Mouse (Mus musculus) adipocyte (in vitro differentiated cells): Measurements from ENCODE around the gene Hinfp.
"Not testable (repeated sequence)": the region's sequence is repeated elsewhere in the genome, so short reads cannot be mapped to it uniquely, and the experiment has no call there.

Experiments
- DNase-seq: peaks from one replicate; pipeline ENCODE4 v3.0.0-alpha.2; 2016; ENCODE audit warnings: low spot score

Gene Hinfp

GRCm38 (mm10) chr9:44305466-44306079, at the start of gene Hinfp:
Gene Hinfp, minus strand, starts transcription at chr9:44305671.
- peak; percentile 99 for DNase-seq

- DNase-seq, result no peak
Measured at GRCm38 (mm10) chr9:44353142-44353541, 47.7 kb upstream of the Hinfp start.

GRCm38 (mm10) chr9:44352337-44352736, 46.9 kb upstream of the Hinfp start:
- DNase-seq, result no peak

- DNase-seq, result no peak
Measured at GRCm38 (mm10) chr9:44351396-44351795, 45.9 kb upstream of the Hinfp start.

GRCm38 (mm10) chr9:44348546-44348945, 43.1 kb upstream of the Hinfp start:
- no peak for DNase-seq

GRCm38 (mm10) chr9:44347621-44348020, 42.1 kb upstream of the Hinfp start:
- DNase-seq, result no peak

- DNase-seq, result no peak
Measured at GRCm38 (mm10) chr9:44347166-44347565, 41.7 kb upstream of the Hinfp start.

- peak; percentile 83 for DNase-seq
Measured at GRCm38 (mm10) chr9:44345570-44346433, 40.3 kb upstream of the Hinfp start.

- peak; percentile 95 for DNase-seq
Measured at GRCm38 (mm10) chr9:44343781-44344421, 38.4 kb upstream of the Hinfp start, which contains the start of gene Hmbs. Gene Hmbs, minus strand, starts transcription at chr9:44344228.

- DNase-seq, result peak; percentile 40
Measured at GRCm38 (mm10) chr9:44343290-44343689, 37.8 kb upstream of the Hinfp start.

GRCm38 (mm10) chr9:44342605-44343004, 37.1 kb upstream of the Hinfp start:
- DNase-seq, result no peak

- no peak for DNase-seq
Measured at GRCm38 (mm10) chr9:44342173-44342572, 36.7 kb upstream of the Hinfp start.

- no peak for DNase-seq
Measured at GRCm38 (mm10) chr9:44341487-44341886, 36.0 kb upstream of the Hinfp start.

GRCm38 (mm10) chr9:44338574-44338973, 33.1 kb upstream of the Hinfp start:
- no peak for DNase-seq

- no peak for DNase-seq
Measured at GRCm38 (mm10) chr9:44337436-44338169, 32.1 kb upstream of the Hinfp start.

- no peak for DNase-seq
Measured at GRCm38 (mm10) chr9:44336964-44337363, 31.5 kb upstream of the Hinfp start.

- DNase-seq, result not testable (repeated sequence)
Measured at GRCm38 (mm10) chr9:44336513-44336912, 31.0 kb upstream of the Hinfp start.

GRCm38 (mm10) chr9:44336093-44336406, 30.6 kb upstream of the Hinfp start:
- no peak for DNase-seq

- peak; percentile 48 for DNase-seq
Measured at GRCm38 (mm10) chr9:44335331-44336092, 30.0 kb upstream of the Hinfp start.

GRCm38 (mm10) chr9:44334396-44335330, 29.2 kb upstream of the Hinfp start, which contains the start of gene H2afx:
Gene H2afx, plus strand, starts transcription at chr9:44334694.
- DNase-seq, result peak; percentile 99
